ENCODE assay signal across 21 mouse cellular contexts in the genomic region with DNA sequence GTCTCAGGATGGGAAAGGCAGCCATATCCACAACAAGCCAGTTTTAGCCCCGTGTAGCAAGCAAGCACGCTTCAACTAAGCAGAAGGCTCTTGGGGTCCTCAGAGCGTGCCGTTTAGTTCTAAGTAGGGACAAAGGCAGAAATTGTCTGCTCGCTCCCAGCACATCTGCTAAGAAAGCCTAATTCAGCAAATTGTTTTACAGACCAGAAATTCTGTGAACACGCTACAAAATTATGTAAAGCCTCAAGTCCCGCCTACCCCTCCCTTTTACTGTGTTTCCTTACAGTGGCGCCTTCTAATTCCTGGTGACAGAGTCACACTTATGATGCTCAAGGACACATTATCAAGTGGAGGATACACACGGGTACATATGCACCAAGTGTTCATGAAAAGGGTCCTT.
DNase-seq lines count a peak whose midpoint lies in the region; ATAC-seq and TF ChIP-seq lines count a peak whose summit lies in the region.
"Had no signal": no experiment of that assay in that cellular context is flagged by ENCODE, and none has a peak within 500 bp of the region (broad histone marks: within the 10 kb centered on the region; RNA-seq: fewer than 3 reads in every experiment).

No protein-coding gene starts in this region.

- H3K36me3 ChIP-seq in embryonic facial prominence, embryonic 14.5 days (ENCODE audit: control insufficient read depth, insufficient read depth, low read length): no peaks in the 10 kb centered on the region
- no peaks in the 10 kb centered on the region for H3K36me3 ChIP-seq in embryonic facial prominence, embryonic 10.5 days (replicated peaks)
- no peaks in the 10 kb centered on the region for H3K36me3 ChIP-seq in hindbrain, embryonic 13.5 days
- H3K36me3 ChIP-seq in hindbrain, embryonic 12.5 days: no peaks in the 10 kb centered on the region
- no peaks in the 10 kb centered on the region for H3K36me3 ChIP-seq in forebrain, embryonic 16.5 days (ENCODE audit: control insufficient read depth, insufficient read depth)
- no peaks in the 10 kb centered on the region for H3K36me3 ChIP-seq in neural tube, embryonic 15.5 days
- H3K36me3 ChIP-seq: embryonic facial prominence, embryonic 13.5 days; heart, embryonic 13.5 days had no signal

- no peak for ATAC-seq in embryonic facial prominence, embryonic 14.5 days (ENCODE audit: low read depth)
- ATAC-seq in hindbrain, embryonic 13.5 days (ENCODE audit: low FRiP score): no peak
- ATAC-seq in hindbrain, embryonic 12.5 days (ENCODE audit: low FRiP score): no peak
- ATAC-seq in forebrain, embryonic 16.5 days: peak; percentile 16; the same call in 1 of the 2 replicates
- ATAC-seq in neural tube, embryonic 15.5 days (ENCODE audit: low FRiP score): no peak
- ATAC-seq: activated CD4-positive, CD25-positive, alpha-beta regulatory T cell, adult 4 months; Patski had no signal

- intact Hi-C loops in left cerebral cortex, adult 2 months (cut with DNase I): no loop called here

- H3K4me2 ChIP-seq in embryonic facial prominence, embryonic 14.5 days (ENCODE audit: low read depth, low read length): no peak overlapping the region
- H3K4me2 ChIP-seq in hindbrain, embryonic 13.5 days: no peak overlapping the region
- H3K4me2 ChIP-seq in hindbrain, embryonic 12.5 days (replicated peaks): no peak overlapping the region
- no peak overlapping the region for H3K4me2 ChIP-seq in forebrain, embryonic 16.5 days (ENCODE audit: low read length)
- no peak overlapping the region for H3K4me2 ChIP-seq in neural tube, embryonic 15.5 days
- H3K4me2 ChIP-seq: embryonic facial prominence, embryonic 13.5 days; heart, embryonic 13.5 days; hindbrain, embryonic 14.5 days had no signal

- H3K27ac ChIP-seq in embryonic facial prominence, embryonic 14.5 days (replicated peaks; ENCODE audit: low read depth, low read length): no peak overlapping the region
- H3K27ac ChIP-seq in embryonic facial prominence, embryonic 10.5 days (replicated peaks): no peak overlapping the region
- H3K27ac ChIP-seq in hindbrain, embryonic 13.5 days: no peak overlapping the region; the same call in 1 of the 2 replicates
- no peak overlapping the region for H3K27ac ChIP-seq in hindbrain, embryonic 12.5 days
- H3K27ac ChIP-seq in left cerebral cortex, adult 2 months: peak overlapping the region; percentile 7
- no peak overlapping the region for H3K27ac ChIP-seq in forebrain, embryonic 16.5 days (ENCODE audit: low read length)
- H3K27ac ChIP-seq in neural tube, embryonic 15.5 days (replicated peaks): no peak overlapping the region
- H3K27ac ChIP-seq: embryonic facial prominence, embryonic 13.5 days; gastrocnemius, adult 2 months; heart, embryonic 13.5 days; hindbrain, embryonic 14.5 days had no signal

- no peak for DNase-seq in embryonic facial prominence, embryonic 14.5 days (ENCODE audit: low spot score)
- no peak for DNase-seq in embryonic facial prominence, embryonic 10.5 days (ENCODE audit: low spot score)
- no peak for DNase-seq in left cerebral cortex, adult 2 months (ENCODE audit: extremely low spot score in 1 of 2, low spot score in 2 of 2)
- DNase-seq in left cerebral cortex, adult 11 months (ENCODE audit: low spot score): no peak
- DNase-seq: adrenal gland, postnatal 14 days; cerebellum, adult 8-10 months; cerebellum, postnatal 14 days; gastrocnemius, adult 2 months; gastrocnemius, postnatal 36 days; heart, postnatal 36 days; kidney, adult 11 months; kidney, adult 9 months had no signal

- H3K9ac ChIP-seq in embryonic facial prominence, embryonic 14.5 days (ENCODE audit: low read depth, low read length): peak overlapping the region; percentile 28; the same call in 1 of the 2 replicates
- peak overlapping the region; percentile 15; the same call in 1 of the 2 replicates for H3K9ac ChIP-seq in hindbrain, embryonic 13.5 days
- H3K9ac ChIP-seq in hindbrain, embryonic 12.5 days: no peak overlapping the region
- no peak overlapping the region for H3K9ac ChIP-seq in forebrain, embryonic 16.5 days (replicated peaks; ENCODE audit: low read depth, low read length)
- H3K9ac ChIP-seq in neural tube, embryonic 15.5 days (replicated peaks): no peak overlapping the region
- H3K9ac ChIP-seq: embryonic facial prominence, embryonic 13.5 days; heart, embryonic 13.5 days; hindbrain, embryonic 14.5 days had no signal

- H3K9me3 ChIP-seq in embryonic facial prominence, embryonic 14.5 days (ENCODE audit: control insufficient read depth, low read length): no peaks in the 10 kb centered on the region
- H3K9me3 ChIP-seq in embryonic facial prominence, embryonic 10.5 days: no peaks in the 10 kb centered on the region
- H3K9me3 ChIP-seq in hindbrain, embryonic 13.5 days: no peaks in the 10 kb centered on the region
- no peaks in the 10 kb centered on the region for H3K9me3 ChIP-seq in hindbrain, embryonic 12.5 days (replicated peaks)
- H3K9me3 ChIP-seq in forebrain, embryonic 16.5 days (ENCODE audit: control insufficient read depth, low read length): no peaks in the 10 kb centered on the region
- no peaks in the 10 kb centered on the region for H3K9me3 ChIP-seq in neural tube, embryonic 15.5 days (replicated peaks)
- H3K9me3 ChIP-seq: embryonic facial prominence, embryonic 13.5 days; heart, embryonic 13.5 days had no signal

- H3K4me3 ChIP-seq in embryonic facial prominence, embryonic 14.5 days (ENCODE audit: low read depth, low read length): no peak overlapping the region
- no peak overlapping the region for H3K4me3 ChIP-seq in embryonic facial prominence, embryonic 10.5 days
- H3K4me3 ChIP-seq in hindbrain, embryonic 13.5 days: no peak overlapping the region
- H3K4me3 ChIP-seq in hindbrain, embryonic 12.5 days: no peak overlapping the region
- H3K4me3 ChIP-seq in left cerebral cortex, adult 2 months: no peak overlapping the region
- no peak overlapping the region for H3K4me3 ChIP-seq in forebrain, embryonic 16.5 days (replicated peaks; ENCODE audit: low read length)
- no peak overlapping the region for H3K4me3 ChIP-seq in neural tube, embryonic 15.5 days (replicated peaks)
- H3K4me3 ChIP-seq: embryonic facial prominence, embryonic 13.5 days; gastrocnemius, adult 2 months; heart, embryonic 13.5 days had no signal

- peaks cover 20% of the 10 kb centered on the region for H3K4me1 ChIP-seq in embryonic facial prominence, embryonic 14.5 days (ENCODE audit: control insufficient read depth, insufficient read depth, low read length)
- peaks cover 46% of the 10 kb centered on the region for H3K4me1 ChIP-seq in embryonic facial prominence, embryonic 10.5 days
- peaks cover 54% of the 10 kb centered on the region for H3K4me1 ChIP-seq in hindbrain, embryonic 13.5 days (replicated peaks)
- peaks cover 42% of the 10 kb centered on the region for H3K4me1 ChIP-seq in hindbrain, embryonic 12.5 days
- peaks cover 47% of the 10 kb centered on the region for H3K4me1 ChIP-seq in forebrain, embryonic 16.5 days (replicated peaks; ENCODE audit: control insufficient read depth, insufficient read depth, low read length)
- peaks cover 62% of the 10 kb centered on the region for H3K4me1 ChIP-seq in neural tube, embryonic 15.5 days

- no peak for TF ChIP-seq CTCF in left cerebral cortex, adult 2 months (IDR thresholded peaks at IDR 0.05)

- WGBS in embryonic facial prominence, embryonic 14.5 days: 66% methylated on average over 9 of the region's 9 CpGs
- 84% methylated on average over 9 of the region's 9 CpGs for WGBS in embryonic facial prominence, embryonic 10.5 days
- 73% methylated on average over 9 of the region's 9 CpGs for WGBS in hindbrain, embryonic 13.5 days
- WGBS in hindbrain, embryonic 12.5 days: 76% methylated on average over 9 of the region's 9 CpGs
- WGBS in forebrain, embryonic 16.5 days: 48% methylated on average over 9 of the region's 9 CpGs
- WGBS in neural tube, embryonic 15.5 days: 56% methylated on average over 9 of the region's 9 CpGs

- H3K27me3 ChIP-seq in embryonic facial prominence, embryonic 14.5 days (replicated peaks; ENCODE audit: control insufficient read depth, insufficient read depth, low read length): no peaks in the 10 kb centered on the region
- H3K27me3 ChIP-seq in embryonic facial prominence, embryonic 10.5 days (replicated peaks; ENCODE audit: low read depth, poor library complexity, severe bottlenecking): no peaks in the 10 kb centered on the region
- no peaks in the 10 kb centered on the region for H3K27me3 ChIP-seq in hindbrain, embryonic 13.5 days
- H3K27me3 ChIP-seq in hindbrain, embryonic 12.5 days: no peaks in the 10 kb centered on the region
- no peaks in the 10 kb centered on the region for H3K27me3 ChIP-seq in forebrain, embryonic 16.5 days (replicated peaks; ENCODE audit: control insufficient read depth, insufficient read depth, low read length)
- no peaks in the 10 kb centered on the region for H3K27me3 ChIP-seq in neural tube, embryonic 15.5 days (replicated peaks)
- H3K27me3 ChIP-seq: embryonic facial prominence, embryonic 13.5 days; heart, embryonic 13.5 days; Patski had no signal

Comparison
In these comparisons a context has a peak if more than half of its experiments do, and no peak if none do; other contexts are left out.
1. H3K9ac ChIP-seq: peak in embryonic facial prominence, embryonic 14.5 days (single experiment) and hindbrain, embryonic 13.5 days (single experiment); none in hindbrain, embryonic 12.5 days (single experiment), forebrain, embryonic 16.5 days (single experiment) and neural tube, embryonic 15.5 days (single experiment).